Comparison of ENCODE assay signal across 17 mouse cellular contexts in genomic region chr17:44584781-44585180, GRCm38 (mm10).
"Had no signal": no experiment of that assay in that cellular context is flagged by ENCODE, and none has a peak within 500 bp of the region (broad histone marks: within the 10 kb centered on the region; RNA-seq: fewer than 3 reads in every experiment).

No protein-coding gene starts in this region.

- H3K4me3 ChIP-seq: layer of hippocampus, adult 2 months; liver, embryonic 12.5 days; liver, embryonic 15.5 days; midbrain, embryonic 15.5 days; neural tube, embryonic 12.5 days; neural tube, embryonic 15.5 days had no signal

- H3K4me1 ChIP-seq: liver, embryonic 12.5 days; liver, embryonic 15.5 days; midbrain, embryonic 15.5 days; neural tube, embryonic 12.5 days; neural tube, embryonic 15.5 days had no signal

- H3K36me3 ChIP-seq: liver, embryonic 12.5 days; liver, embryonic 15.5 days; midbrain, embryonic 15.5 days; neural tube, embryonic 12.5 days; neural tube, embryonic 15.5 days had no signal

- H3K27ac ChIP-seq: kidney, postnatal 0 days; layer of hippocampus, adult 2 months; liver, embryonic 12.5 days; liver, embryonic 15.5 days; midbrain, embryonic 15.5 days; neural tube, embryonic 12.5 days; neural tube, embryonic 15.5 days; stomach, postnatal 0 days had no signal

- H3K4me2 ChIP-seq: liver, embryonic 12.5 days; liver, embryonic 15.5 days; midbrain, embryonic 11.5 days; midbrain, embryonic 15.5 days; neural tube, embryonic 12.5 days; neural tube, embryonic 15.5 days had no signal

- H3K9me3 ChIP-seq: liver, embryonic 12.5 days; liver, embryonic 15.5 days; midbrain, embryonic 15.5 days; neural tube, embryonic 12.5 days; neural tube, embryonic 15.5 days had no signal

- H3K9ac ChIP-seq: liver, embryonic 12.5 days; liver, embryonic 15.5 days; midbrain, embryonic 15.5 days; neural tube, embryonic 12.5 days; neural tube, embryonic 15.5 days had no signal

- ATAC-seq: liver, embryonic 12.5 days; midbrain, embryonic 15.5 days had no signal

- DNase-seq: kidney, adult 18-20 months; kidney, postnatal 25 days; layer of hippocampus, adult 9-11 months; lung, adult 2 months; lung, postnatal 4 days; thymus, adult 2 months; thymus, postnatal 14 days; thymus, postnatal 4 days had no signal

- H3K27me3 ChIP-seq: liver, embryonic 12.5 days; liver, embryonic 15.5 days; midbrain, embryonic 15.5 days; neural tube, embryonic 12.5 days; neural tube, embryonic 15.5 days had no signal
